Mouse (Mus musculus) myocyte (in vitro differentiated cells): ENCODE data around the gene Atp8b4. TPM values are rescaled to one million over a fixed set of nuclear protein-coding genes. Genes with fewer than 3 reads are reported as not detected.
A peak's percentile ranks its signal among the peaks of the same experiment; 100 is the strongest.

ENCODE experiments used
- H3K27me3 ChIP-seq: one replicate; pipeline ENCODE4 v1.6.1; 2011; ENCODE audit not compliant: control insufficient read depth, insufficient read depth, insufficient read length
- H3K36me3 ChIP-seq: one replicate; pipeline ENCODE4 v1.6.1; 2011; ENCODE audit not compliant: control insufficient read depth, insufficient read depth
- H3K4me2 ChIP-seq: one replicate; pipeline ENCODE4 v1.6.1; 2011; ENCODE audit warnings: low read depth, control low read depth
- H3K4me3 ChIP-seq: one replicate; pipeline ENCODE4 v1.5.1; 2011; ENCODE audit warnings: mild to moderate bottlenecking, control low read depth, moderate library complexity
- H3K79me2 ChIP-seq: one replicate; pipeline ENCODE4 v1.6.1; 2011; ENCODE audit not compliant: control insufficient read depth, insufficient read depth
- H3ac ChIP-seq: one replicate; pipeline ENCODE4 v1.6.1; 2011; ENCODE audit not compliant: control insufficient read depth, insufficient read length
- CEBPB ChIP-seq: IDR thresholded peaks from 2 replicates; pipeline ENCODE4 v1.6.1; 2011; ENCODE audit warnings: mild to moderate bottlenecking, moderate library complexity; ENCODE audit not compliant: poor library complexity, insufficient read depth, severe bottlenecking
- E2F4 ChIP-seq: IDR thresholded peaks from one replicate; pipeline ENCODE4 v1.6.1; 2011; ENCODE audit warnings: mild to moderate bottlenecking, control low read depth, moderate library complexity; ENCODE audit not compliant: insufficient read depth
- MAX ChIP-seq: IDR thresholded peaks from one replicate; pipeline ENCODE4 v1.6.1; 2011; ENCODE audit warnings: low read depth, mild to moderate bottlenecking, control low read depth
- MYOD1 ChIP-seq, 3 experiments: IDR thresholded peaks; one replicate each; pipeline ENCODE4 v1.6.1; 2011; ENCODE audit warnings: control low read depth in 2 of 3, low read depth in 2 of 3, mild to moderate bottlenecking in 2 of 3, moderate library complexity in 1 of 3; ENCODE audit not compliant: insufficient read length in 2 of 3, control insufficient read depth in 1 of 3
- MYOG ChIP-seq, 3 experiments: IDR thresholded peaks; one replicate each; pipeline ENCODE4 v1.6.1; 2011; ENCODE audit warnings: control low read depth in 2 of 3, low read depth in 2 of 3, mild to moderate bottlenecking in 2 of 3; ENCODE audit not compliant: insufficient read length in 2 of 3, control insufficient read depth in 1 of 3, insufficient read depth in 1 of 3
- POLR2A ChIP-seq: IDR thresholded peaks from one replicate; pipeline ENCODE4 v1.6.1; 2011; ENCODE audit warnings: low read depth, mild to moderate bottlenecking, control low read depth, moderate library complexity; ENCODE audit not compliant: insufficient read length
- POLR2AphosphoS2 ChIP-seq: IDR thresholded peaks from one replicate; pipeline ENCODE4 v1.6.1; 2011; ENCODE audit warnings: low read depth, control low read depth; ENCODE audit not compliant: insufficient read length
- REST ChIP-seq: IDR thresholded peaks from one replicate; pipeline ENCODE4 v1.6.1; 2011; ENCODE audit warnings: mild to moderate bottlenecking, control low read depth, moderate library complexity; ENCODE audit not compliant: insufficient read depth, insufficient read length
- SRF ChIP-seq: IDR thresholded peaks from one replicate; pipeline ENCODE4 v1.6.1; 2011; ENCODE audit warnings: low read depth; ENCODE audit not compliant: control insufficient read depth, insufficient read length
- TCF12 ChIP-seq: IDR thresholded peaks from one replicate; pipeline ENCODE4 v1.6.1; 2011; ENCODE audit warnings: mild to moderate bottlenecking, control low read depth; ENCODE audit not compliant: poor library complexity, insufficient read depth, severe bottlenecking
- TCF3 ChIP-seq: IDR thresholded peaks from one replicate; pipeline ENCODE4 v1.6.1; 2011; ENCODE audit warnings: low read depth, control low read depth; ENCODE audit not compliant: insufficient read length
- USF1 ChIP-seq: IDR thresholded peaks from one replicate; pipeline ENCODE4 v1.6.1; 2011; ENCODE audit warnings: low read depth, mild to moderate bottlenecking, control low read depth, moderate library complexity
- polyA plus RNA-seq: library from polyadenylated mRNA; unstranded; fragments of >200 nt; fragmentation: generic; extraction: Trizol; gene quantifications from one replicate; pipeline ENCODE4 v1.2.1, GENCODE M21; 2012; ENCODE audit warnings: missing spikeins

Gene Atp8b4
- polyA plus RNA-seq, 1 experiment: 0.01 TPM

DNA sequence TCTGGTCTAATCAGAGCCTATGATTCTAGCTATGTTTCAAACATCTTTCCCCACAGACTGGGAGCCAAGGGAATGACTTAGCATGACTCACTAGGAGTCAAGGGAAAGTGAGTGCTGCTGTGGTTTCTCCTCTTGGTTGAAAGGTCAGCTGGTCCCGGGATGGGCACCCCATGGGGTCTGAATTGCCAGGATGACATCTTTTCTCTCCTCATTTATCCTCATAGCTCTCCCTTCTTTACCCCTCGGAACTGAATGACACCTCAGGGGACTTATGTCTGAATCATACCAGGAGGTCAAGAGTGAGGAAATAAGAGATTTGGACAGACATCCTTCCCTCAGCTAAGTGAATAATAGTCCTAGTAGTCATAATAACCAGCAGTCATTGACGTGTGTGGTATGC is 197.2 kb downstream of the Atp8b4 start:
- no peak overlapping the region for H3K4me3 ChIP-seq

GRCm38 (mm10) chr2:126302381-126302780 is 198.1 kb downstream of the Atp8b4 start:
- no peaks in the 10 kb centered on the region for H3K36me3 ChIP-seq
- no peaks in the 10 kb centered on the region for H3K27me3 ChIP-seq
- H3K4me3 ChIP-seq: no peak overlapping the region
- no peak overlapping the region for H3ac ChIP-seq
- peak overlapping the region; percentile 35 for H3K4me2 ChIP-seq
- no peaks in the 10 kb centered on the region for H3K79me2 ChIP-seq
- TF ChIP-seq MYOD1 (IDR thresholded peaks at IDR 0.05; ENCODE audit: control insufficient read depth in 1 of 3, insufficient read length in 2 of 3, low read depth in 2 of 3) (no peak), SRF (no peak), MAX (no peak), E2F4 (no peak), REST (no peak), TCF3 (no peak)

More for the DNA sequence above, 197.2 kb downstream of the Atp8b4 start:
- Histone ChIP-seq H3K4me2 (peak overlapping the region; percentile 39), H3K27me3 (no peaks in the 10 kb centered on the region), H3K36me3 (no peaks in the 10 kb centered on the region), H3K79me2 (no peaks in the 10 kb centered on the region), H3ac (no peak overlapping the region)
- TF ChIP-seq CEBPB (peak; percentile 57), USF1 (peak; percentile 46), POLR2A (no peak)

GRCm38 (mm10) chr2:126290702-126291101 is 209.8 kb downstream of the Atp8b4 start:
- Histone ChIP-seq H3K79me2 (no peaks in the 10 kb centered on the region), H3K36me3 (no peaks in the 10 kb centered on the region), H3K27me3 (no peaks in the 10 kb centered on the region), H3ac (no peak overlapping the region), H3K4me3 (no peak overlapping the region), H3K4me2 (no peak overlapping the region)
- TF ChIP-seq POLR2A: no peak
- no peak for TF ChIP-seq TCF3
- no peak for TF ChIP-seq MAX
- TF ChIP-seq MYOD1 (IDR thresholded peaks at IDR 0.05; ENCODE audit: control insufficient read depth in 1 of 3, insufficient read length in 2 of 3, low read depth in 2 of 3): no peak
- no peak for TF ChIP-seq CEBPB
- no peak for TF ChIP-seq TCF12
- TF ChIP-seq POLR2AphosphoS2: no peak
- TF ChIP-seq E2F4: no peak
- TF ChIP-seq USF1: no peak
- TF ChIP-seq REST: no peak
- no peak for TF ChIP-seq SRF
- TF ChIP-seq MYOG (IDR thresholded peaks at IDR 0.05; ENCODE audit: control insufficient read depth in 1 of 3, insufficient read depth in 1 of 3, insufficient read length in 2 of 3, low read depth in 2 of 3): no peak

- H3K4me3 ChIP-seq: no peak overlapping the region
- H3K4me2 ChIP-seq: no peak overlapping the region
- no peak overlapping the region for H3ac ChIP-seq
- no peaks in the 10 kb centered on the region for H3K27me3 ChIP-seq
- no peaks in the 10 kb centered on the region for H3K79me2 ChIP-seq
- TF ChIP-seq POLR2A (no peak), MYOD1 (IDR thresholded peaks at IDR 0.05; ENCODE audit: control insufficient read depth in 1 of 3, insufficient read length in 2 of 3, low read depth in 2 of 3) (no peak), REST (no peak), USF1 (no peak), TCF3 (no peak), MAX (no peak)
- no peaks in the 10 kb centered on the region for H3K36me3 ChIP-seq
These were observed 212.5 kb downstream of the Atp8b4 start for GRCm38 (mm10) chr2:126287942-126288341.

- H3K27me3 ChIP-seq: no peaks in the 10 kb centered on the region
- H3K4me3 ChIP-seq: no peak overlapping the region
- no peak overlapping the region for H3ac ChIP-seq
- H3K36me3 ChIP-seq: no peaks in the 10 kb centered on the region
- no peaks in the 10 kb centered on the region for H3K79me2 ChIP-seq
- H3K4me2 ChIP-seq: no peak overlapping the region
- TF ChIP-seq USF1: no peak
- TF ChIP-seq TCF3: no peak
- TF ChIP-seq TCF12: no peak
- TF ChIP-seq REST: no peak
- no peak for TF ChIP-seq MAX
- TF ChIP-seq E2F4: no peak
- no peak for TF ChIP-seq CEBPB
- no peak for TF ChIP-seq MYOD1 (IDR thresholded peaks at IDR 0.05; ENCODE audit: control insufficient read depth in 1 of 3, insufficient read length in 2 of 3, low read depth in 2 of 3)
- TF ChIP-seq POLR2A: no peak
These were observed 214.1 kb downstream of the Atp8b4 start for GRCm38 (mm10) chr2:126286420-126286819.

GRCm38 (mm10) chr2:126284071-126284470 is 216.4 kb downstream of the Atp8b4 start:
- H3K4me3 ChIP-seq: no peak overlapping the region
- TF ChIP-seq MYOG (IDR thresholded peaks at IDR 0.05; ENCODE audit: control insufficient read depth in 1 of 3, insufficient read depth in 1 of 3, insufficient read length in 2 of 3, low read depth in 2 of 3) (no peak), POLR2A (no peak), USF1 (no peak), TCF12 (no peak), REST (no peak), E2F4 (no peak), CEBPB (no peak), MYOD1 (IDR thresholded peaks at IDR 0.05; ENCODE audit: control insufficient read depth in 1 of 3, insufficient read length in 2 of 3, low read depth in 2 of 3) (no peak), MAX (no peak), SRF (no peak), TCF3 (no peak), POLR2AphosphoS2 (no peak)

More at GRCm38 (mm10) chr2:126284071-126284470, 216.4 kb downstream of the Atp8b4 start:
- no peak overlapping the region for H3ac ChIP-seq
- H3K79me2 ChIP-seq: no peaks in the 10 kb centered on the region
- H3K36me3 ChIP-seq: no peaks in the 10 kb centered on the region
- no peaks in the 10 kb centered on the region for H3K27me3 ChIP-seq
- H3K4me2 ChIP-seq: no peak overlapping the region
